Comparison of ENCODE assay signal across 8 mouse cellular contexts in genomic region chr16:91541573-91542081, GRCm38 (mm10). TPM values are rescaled to one million over a fixed set of nuclear protein-coding genes. Genes with fewer than 3 reads are reported as not detected.
DNase-seq lines count a peak whose midpoint lies in the region; ATAC-seq and TF ChIP-seq lines count a peak whose summit lies in the region.

No protein-coding gene starts in this region.

- TF ChIP-seq POLR2A in limb, embryonic 14.5 days (IDR thresholded peaks at IDR 0.05; ENCODE audit: borderline replicate concordance, extremely low read depth, insufficient read depth, insufficient read length): no peak

- no peaks in the 10 kb centered on the region for H3K9me3 ChIP-seq in G1E (replicated peaks)
- no peaks in the 10 kb centered on the region for H3K9me3 ChIP-seq in heart, embryonic 15.5 days (replicated peaks)
- H3K9me3 ChIP-seq in limb, embryonic 14.5 days (ENCODE audit: control insufficient read depth, low read length): no peaks in the 10 kb centered on the region

- peaks cover 76% of the 10 kb centered on the region for H3K4me1 ChIP-seq in G1E (ENCODE audit: insufficient read depth, low read depth, low read length)
- peaks cover 44% of the 10 kb centered on the region for H3K4me1 ChIP-seq in heart, embryonic 15.5 days (replicated peaks)
- H3K4me1 ChIP-seq in limb, embryonic 14.5 days (ENCODE audit: control insufficient read depth, insufficient read depth, low read length): 0 out of 2 replicates have a peak, but pooled peaks cover 6% of the 10 kb centered on the region

- no peak for TF ChIP-seq CTCF in G1E (IDR thresholded peaks at IDR 0.05; ENCODE audit: low read depth, low read length)

- no peak for DNase-seq in frontal cortex, postnatal 10 days (ENCODE audit: low spot score in 2 of 2)
- DNase-seq in G1E (ENCODE audit: low spot score): no peak
- no peak for DNase-seq in limb, embryonic 14.5 days (ENCODE audit: low spot score)
- DNase-seq in right cerebral cortex, postnatal 25 days: peak; percentile 49
- no peak for DNase-seq in gastrocnemius, adult 18-20 months (ENCODE audit: low spot score)
- no peak for DNase-seq in c-Kit-positive CD71-positive TER-119-positive erythroid progenitor cells, embryonic 14.5 days (ENCODE audit: low spot score)

- peak overlapping the region; percentile 38 for H3K4me2 ChIP-seq in heart, embryonic 15.5 days
- peak overlapping the region; percentile 16; the same call in 1 of the 2 replicates for H3K4me2 ChIP-seq in limb, embryonic 14.5 days (replicated peaks; ENCODE audit: low read depth, low read length, severe bottlenecking)

- peak overlapping the region; percentile 10; the same call in 1 of the 2 replicates for H3K4me3 ChIP-seq in G1E (ENCODE audit: low read depth, low read length)
- 0 out of 2 replicates have a peak overlapping the region, but pooled peaks have one; percentile 2 for H3K4me3 ChIP-seq in heart, embryonic 15.5 days
- no peak overlapping the region for H3K4me3 ChIP-seq in limb, embryonic 14.5 days (replicated peaks; ENCODE audit: low read length)

- no peaks in the 10 kb centered on the region for H3K36me3 ChIP-seq in G1E (replicated peaks)
- H3K36me3 ChIP-seq in heart, embryonic 15.5 days: no peaks in the 10 kb centered on the region
- H3K36me3 ChIP-seq in limb, embryonic 14.5 days (ENCODE audit: control insufficient read depth, insufficient read depth, low read length): no peaks in the 10 kb centered on the region

- peak overlapping the region; percentile 59 for H3K27ac ChIP-seq in heart, embryonic 15.5 days
- H3K27ac ChIP-seq in limb, embryonic 14.5 days (replicated peaks; ENCODE audit: low read depth, low read length): no peak overlapping the region

- 0 out of 2 replicates have a peak overlapping the region, but pooled peaks have one; percentile 2 for H3K9ac ChIP-seq in heart, embryonic 15.5 days
- no peak overlapping the region for H3K9ac ChIP-seq in limb, embryonic 14.5 days (ENCODE audit: low read depth, low read length, severe bottlenecking)

- peak; percentile 73 for ATAC-seq in frontal cortex, adult (ENCODE audit: low TSS enrichment)
- ATAC-seq in G1E (ENCODE audit: extremely low read depth, insufficient number of reproducible peaks, low FRiP score, poor library complexity, severe bottlenecking): no peak
- ATAC-seq in heart, embryonic 15.5 days (replicated peaks; ENCODE audit: insufficient number of reproducible peaks, insufficient read depth, low FRiP score, low read depth): no peak
- ATAC-seq in limb, embryonic 14.5 days (ENCODE audit: low FRiP score, low read depth): no peak

- WGBS in heart, embryonic 15.5 days: 37% methylated on average over 10 of the region's 10 CpGs
- WGBS in limb, embryonic 14.5 days: 38% methylated on average over 10 of the region's 10 CpGs

- no peaks in the 10 kb centered on the region for H3K27me3 ChIP-seq in G1E (ENCODE audit: insufficient read depth, low read length)
- H3K27me3 ChIP-seq in heart, embryonic 15.5 days: no peaks in the 10 kb centered on the region
- H3K27me3 ChIP-seq in limb, embryonic 14.5 days (ENCODE audit: control insufficient read depth, insufficient read depth, low read length): no peaks in the 10 kb centered on the region

RNA-seq across cellular contexts. Expression of gene Ifngr2, which starts 5.2 kb away (rescaled TPM):
- total RNA-seq in G1E (2014; fragmentation: Nextera tagmentation): 30.8 and 38.9 TPM in 2 replicates
- 17.3 and 20.8 TPM in 2 replicates for total RNA-seq in G1E (2017)
- 20.0 and 25.3 TPM in 2 replicates for polyA plus RNA-seq in G1E (2012)
- polyA plus RNA-seq in heart, embryonic 15.5 days (2015; fragmentation: Nextera tagmentation; extraction: Ambion mirVana): 114 and 129 TPM in 2 replicates
- 22.6 and 23.0 TPM in 2 replicates for polyA plus RNA-seq in limb, embryonic 14.5 days (2012; rRNA removed)
- 45.4 and 49.1 TPM in 2 replicates for polyA plus RNA-seq in limb, embryonic 14.5 days (2014; fragmentation: Nextera tagmentation; extraction: Ambion mirVana)
- total RNA-seq in gastrocnemius, adult 18-20 months (2021): 10 to 100 TPM; 52.7 to 61.5 TPM

RNA-seq across cellular contexts. Expression of gene Tmem50b, which starts 56.0 kb away (rescaled TPM):
- total RNA-seq in G1E (2014; fragmentation: Nextera tagmentation) (18.8 and 25.1 TPM in 2 replicates), G1E (2017) (17.9 and 19.7 TPM in 2 replicates)
- 1.4 and 1.8 TPM in 2 replicates for polyA plus RNA-seq in G1E (2012)
- 55.7 and 59.1 TPM in 2 replicates for polyA plus RNA-seq in heart, embryonic 15.5 days (2015; fragmentation: Nextera tagmentation; extraction: Ambion mirVana)
- polyA plus RNA-seq in limb, embryonic 14.5 days (2012; rRNA removed): 25.4 and 26.7 TPM in 2 replicates
- 40.6 and 46.7 TPM in 2 replicates for polyA plus RNA-seq in limb, embryonic 14.5 days (2014; fragmentation: Nextera tagmentation; extraction: Ambion mirVana)
- 10 to 100 TPM; 13.1 to 15.1 TPM for total RNA-seq in gastrocnemius, adult 18-20 months (2021)

RNA-seq across cellular contexts. Expression of gene Ifnar1, which starts 56.6 kb away (rescaled TPM):
- 73.0 and 103 TPM in 2 replicates for total RNA-seq in G1E (2014; fragmentation: Nextera tagmentation)
- 65.5 and 72.3 TPM in 2 replicates for total RNA-seq in G1E (2017)
- polyA plus RNA-seq in G1E (2012): 15.1 and 16.2 TPM in 2 replicates
- 32.7 and 43.0 TPM in 2 replicates for polyA plus RNA-seq in heart, embryonic 15.5 days (2015; fragmentation: Nextera tagmentation; extraction: Ambion mirVana)
- 45.3 and 45.7 TPM in 2 replicates for polyA plus RNA-seq in limb, embryonic 14.5 days (2012; rRNA removed)
- polyA plus RNA-seq in limb, embryonic 14.5 days (2014; fragmentation: Nextera tagmentation; extraction: Ambion mirVana): 53.7 and 64.0 TPM in 2 replicates
- 10 to 100 TPM in 1 of 2 experiments, 1 to 10 TPM in 1; 9.8 to 12.2 TPM for total RNA-seq in gastrocnemius, adult 18-20 months (2021)
